Comparison of ENCODE assay signal across 8 mouse cellular contexts in genomic region chr12:80113586-80114021, GRCm38 (mm10). TPM values are rescaled to one million over a fixed set of nuclear protein-coding genes. Genes with fewer than 3 reads are reported as not detected.
DNase-seq lines count a peak whose midpoint lies in the region; ATAC-seq lines count a peak whose summit lies in the region.

No protein-coding gene starts in this region.

- peak overlapping the region; percentile 98 for H3K27ac ChIP-seq in forebrain, embryonic 11.5 days (ENCODE audit: low read depth, low read length)
- peak overlapping the region; percentile 100 for H3K27ac ChIP-seq in stomach, embryonic 16.5 days (ENCODE audit: low read length)

- H3K36me3 ChIP-seq in forebrain, embryonic 11.5 days (ENCODE audit: control insufficient read depth, insufficient read depth, low read length): peaks cover 6% of the 10 kb centered on the region
- peaks cover 10% of the 10 kb centered on the region; the same call in 1 of the 2 replicates for H3K36me3 ChIP-seq in stomach, embryonic 16.5 days (ENCODE audit: control insufficient read depth, insufficient read depth, low read length)

- H3K27me3 ChIP-seq in forebrain, embryonic 11.5 days (ENCODE audit: control insufficient read depth, insufficient read depth, low read length): no peaks in the 10 kb centered on the region
- no peaks in the 10 kb centered on the region for H3K27me3 ChIP-seq in stomach, embryonic 16.5 days (ENCODE audit: control insufficient read depth, insufficient read depth, low read length)

- peak overlapping the region; percentile 89 for H3K4me3 ChIP-seq in forebrain, embryonic 11.5 days (ENCODE audit: low read depth, low read length)
- H3K4me3 ChIP-seq in stomach, embryonic 16.5 days (replicated peaks; ENCODE audit: low read length): peak overlapping the region; percentile 85

- H3K4me1 ChIP-seq in forebrain, embryonic 11.5 days (replicated peaks; ENCODE audit: control insufficient read depth, insufficient read depth, low read length): peaks cover 8% of the 10 kb centered on the region; the same call in 1 of the 2 replicates
- H3K4me1 ChIP-seq in stomach, embryonic 16.5 days (ENCODE audit: control insufficient read depth, insufficient read depth, low read length): peaks cover 18% of the 10 kb centered on the region

- H3K9me3 ChIP-seq in forebrain, embryonic 11.5 days (ENCODE audit: control insufficient read depth, low read length): no peaks in the 10 kb centered on the region
- no peaks in the 10 kb centered on the region for H3K9me3 ChIP-seq in stomach, embryonic 16.5 days (replicated peaks; ENCODE audit: control insufficient read depth, low read length)

- peak overlapping the region; percentile 98 for H3K4me2 ChIP-seq in forebrain, embryonic 11.5 days (ENCODE audit: low read depth, low read length, severe bottlenecking)
- H3K4me2 ChIP-seq in stomach, embryonic 16.5 days (ENCODE audit: low read depth, low read length): peak overlapping the region; percentile 90

- DNase-seq in adrenal gland, postnatal 14 days: peak; percentile 69
- DNase-seq in forebrain, embryonic 11.5 days (ENCODE audit: low spot score): peak; percentile 81
- DNase-seq in heart, postnatal 14 days: peak; percentile 61 to 63
- peak; percentile 71 to 83 for DNase-seq in kidney, postnatal 4 days
- DNase-seq in layer of hippocampus, adult 8-10 months (ENCODE audit: low spot score in 2 of 2): no peak
- DNase-seq in yolk sac, embryonic 10.5 days (ENCODE audit: low spot score): no peak

- under 1% methylated on average over 22 of the region's 22 CpGs for WGBS in forebrain, embryonic 11.5 days
- under 1% methylated on average over 22 of the region's 22 CpGs for WGBS in stomach, embryonic 16.5 days

- peak; percentile 24; the same call in 1 of the 2 replicates for ATAC-seq in forebrain, embryonic 11.5 days (replicated peaks; ENCODE audit: low FRiP score)
- peak; percentile 1; the same call in 1 of the 2 replicates for ATAC-seq in megakaryocyte progenitor cell, adult 5-6 weeks (replicated peaks; ENCODE audit: poor library complexity)
- no peak for ATAC-seq in stomach, embryonic 16.5 days (ENCODE audit: insufficient read depth, low FRiP score)

- H3K9ac ChIP-seq in forebrain, embryonic 11.5 days (ENCODE audit: low read length): peak overlapping the region; percentile 85
- H3K9ac ChIP-seq in stomach, embryonic 16.5 days (ENCODE audit: low read length): peak overlapping the region; percentile 85

- intact Hi-C loops in heart, postnatal 14 days (cut with DNase I): loop anchor here (5.0 kb wide), 2 partner anchors 206 to 276 kb away; no protein-coding TSS in a partner anchor

RNA-seq across cellular contexts. Expression of gene Zfp36l1, which starts 0.8 kb away (rescaled TPM):
- total RNA-seq in adrenal gland, postnatal 14 days (2021): 197 and 204 TPM in 2 replicates
- polyA plus RNA-seq in forebrain, embryonic 11.5 days (2014; fragmentation: Nextera tagmentation; extraction: Ambion mirVana): 164 and 173 TPM in 2 replicates
- 10 to 100 TPM; 97.5 to 98.7 TPM for total RNA-seq in heart, postnatal 14 days (2021)
- 8.8 and 14.1 TPM in 2 replicates for total RNA-seq in megakaryocyte progenitor cell, adult 5-6 weeks (2015)
- 1.8 and 2.6 TPM in 2 replicates for total RNA-seq in megakaryocyte progenitor cell, adult 5-6 weeks (2017)
- polyA plus RNA-seq in stomach, embryonic 16.5 days (2015; fragmentation: Nextera tagmentation; extraction: Ambion mirVana): 137 and 140 TPM in 2 replicates
- 10 to 100 TPM; 35.0 to 47.6 (median 42.9) TPM for total RNA-seq in layer of hippocampus, adult 8-10 months (2022)

Comparison
In these comparisons a context has a peak if more than half of its experiments do, and no peak if none do; other contexts are left out.
1. DNase-seq: peak in adrenal gland, postnatal 14 days (single experiment), forebrain, embryonic 11.5 days (single experiment), heart, postnatal 14 days (2 of 2) and kidney, postnatal 4 days (2 of 2); none in layer of hippocampus, adult 8-10 months (0 of 2) and yolk sac, embryonic 10.5 days (single experiment).